24 mouse cellular contexts compared by ENCODE assay signal in genomic region chr5:128645720-128646119, GRCm38 (mm10). TPM values are rescaled to one million over a fixed set of nuclear protein-coding genes. Genes with fewer than 3 reads are reported as not detected.
"Had no signal": no experiment of that assay in that cellular context is flagged by ENCODE, and none has a peak within 500 bp of the region (broad histone marks: within the 10 kb centered on the region; RNA-seq: fewer than 3 reads in every experiment).

No protein-coding gene starts in this region.

- H3K36me3 ChIP-seq: lung, embryonic 15.5 days; midbrain, embryonic 13.5 days; midbrain, embryonic 15.5 days; neural tube, embryonic 12.5 days; stomach, embryonic 15.5 days had no signal

- H3K4me2 ChIP-seq: lung, embryonic 15.5 days; midbrain, embryonic 11.5 days; midbrain, embryonic 13.5 days; midbrain, embryonic 15.5 days; neural tube, embryonic 12.5 days; stomach, embryonic 15.5 days had no signal

- H3K27me3 ChIP-seq: lung, embryonic 15.5 days; megakaryocyte, embryonic 14.5 days; midbrain, embryonic 13.5 days; midbrain, embryonic 15.5 days; neural tube, embryonic 12.5 days; stomach, embryonic 15.5 days had no signal

- DNase-seq: lung, adult 2 months; lung, postnatal 14 days; lung, postnatal 36 days; right cerebral cortex, postnatal 25 days; right cerebral cortex, postnatal 4 days; thymus, adult 2 months; thymus, postnatal 25 days; thymus, postnatal 4 days had no signal

- H3K9me3 ChIP-seq: lung, embryonic 15.5 days; midbrain, embryonic 13.5 days; midbrain, embryonic 15.5 days; neural tube, embryonic 12.5 days; stomach, embryonic 15.5 days had no signal

- H3K27ac ChIP-seq: lung, embryonic 15.5 days; macrophage; midbrain, embryonic 13.5 days; midbrain, embryonic 15.5 days; neural tube, embryonic 12.5 days; stomach, embryonic 15.5 days; stomach, postnatal 0 days had no signal

- H3K4me3 ChIP-seq: lung, embryonic 15.5 days; megakaryocyte, embryonic 14.5 days; midbrain, embryonic 13.5 days; midbrain, embryonic 15.5 days; neural tube, embryonic 12.5 days; stomach, embryonic 15.5 days had no signal

- ATAC-seq: lung, postnatal 0 days; midbrain, embryonic 13.5 days; midbrain, embryonic 15.5 days had no signal

- H3K4me1 ChIP-seq: lung, embryonic 15.5 days; megakaryocyte, embryonic 14.5 days; midbrain, embryonic 13.5 days; midbrain, embryonic 15.5 days; neural tube, embryonic 12.5 days; stomach, embryonic 15.5 days had no signal

- H3K9ac ChIP-seq: lung, embryonic 15.5 days; midbrain, embryonic 13.5 days; midbrain, embryonic 15.5 days; neural tube, embryonic 12.5 days; stomach, embryonic 15.5 days had no signal

RNA-seq across cellular contexts. Expression of gene Fzd10, which starts 45.1 kb away (rescaled TPM):
- total RNA-seq: megakaryocyte progenitor cell, adult 5-6 weeks; monocyte, adult 5-6 weeks; neutrophil, adult 5-6 weeks had no signal
- polyA plus RNA-seq: macrophage had no signal

RNA-seq across cellular contexts. Expression of gene Piwil1, which starts 56.6 kb away (rescaled TPM):
- total RNA-seq: megakaryocyte progenitor cell, adult 5-6 weeks; monocyte, adult 5-6 weeks; neutrophil, adult 5-6 weeks had no signal
- polyA plus RNA-seq: lung, adult 2 months; lung, embryonic 15.5 days; lung, postnatal 0 days; macrophage; small intestine, adult 2 months; spleen, adult 2 months; stomach, embryonic 15.5 days; stomach, postnatal 0 days; urinary bladder, adult 2 months had no signal
